Mouse (Mus musculus) liver, embryonic 14.5 days (tissue): ENCODE measurements around the gene Hexa. TPM values are rescaled to one million over a fixed set of nuclear protein-coding genes. Genes with fewer than 3 reads are reported as not detected.

ENCODE experiments used
- ATAC-seq: fragments of 200-750 bp; cut with Nextera tagmentation; 2 replicates; pipeline ENCODE4 v1.8.0; 2017; ENCODE audit warnings: moderate number of reproducible peaks, mild to moderate bottlenecking, moderate library complexity; ENCODE audit not compliant: insufficient read depth
- DNase-seq, 3 experiments: peaks; one replicate each; pipeline ENCODE4 v3.0.0-alpha.2; 2012 to 2013; ENCODE audit warnings: low read depth in 3 of 3, low spot score in 3 of 3
- H3K27ac ChIP-seq: fragments of 300-500 bp; sonication (generic); 2 replicates; pipeline ENCODE4 v1.5.1; 2014; ENCODE audit warnings: moderate library complexity, mild to moderate bottlenecking, control low read depth, inconsistent platforms
- H3K27me3 ChIP-seq: fragments of 300-500 bp; sonication (generic); 2 replicates; pipeline ENCODE4 v1.6.1; 2014; ENCODE audit warnings: mild to moderate bottlenecking, low read length, moderate library complexity; ENCODE audit not compliant: control insufficient read depth, insufficient read depth
- H3K36me3 ChIP-seq: fragments of 300-500 bp; sonication (generic); replicated peaks from 2 replicates; pipeline ENCODE4 v1.6.1; 2014; ENCODE audit warnings: low read depth; ENCODE audit not compliant: control insufficient read depth, insufficient read depth
- H3K4me1 ChIP-seq, 2 experiments: fragments of 200-500 bp in 1 of 2; fragments of 300-500 bp in 1 of 2; sonication (generic) in 1 of 2; replicated peaks; 2 replicates each; pipeline ENCODE4 v1.6.1; 2012 to 2014; ENCODE audit warnings: antibody characterized with exemption in 1 of 2, inconsistent platforms in 1 of 2, low read length in 1 of 2; ENCODE audit not compliant: control insufficient read depth in 2 of 2, insufficient read depth in 2 of 2
- H3K4me2 ChIP-seq: fragments of 300-500 bp; sonication (generic); 2 replicates; pipeline ENCODE4 v1.6.1; 2014; ENCODE audit warnings: low read depth, mild to moderate bottlenecking, control low read depth, moderate library complexity
- H3K4me3 ChIP-seq, 2 experiments: fragments of 200-500 bp in 1 of 2; fragments of 300-500 bp in 1 of 2; sonication (generic) in 1 of 2; 2 replicates each; pipeline ENCODE4 v1.5.1; 2012 to 2014; ENCODE audit warnings: low read depth in 2 of 2, low read length in 2 of 2, mild to moderate bottlenecking in 2 of 2, control low read depth in 1 of 2, inconsistent platforms in 1 of 2, moderate library complexity in 1 of 2; ENCODE audit not compliant: insufficient read depth in 1 of 2
- H3K9ac ChIP-seq: fragments of 300-500 bp; sonication (generic); replicated peaks from 2 replicates; pipeline ENCODE4 v1.6.1; 2014; ENCODE audit warnings: mild to moderate bottlenecking, control low read depth, moderate library complexity
- H3K9me3 ChIP-seq: fragments of 300-500 bp; sonication (generic); 2 replicates; pipeline ENCODE4 v1.6.1; 2016; ENCODE audit warnings: low read length, mixed read lengths; ENCODE audit not compliant: control insufficient read depth
- CTCF ChIP-seq: IDR thresholded peaks from 2 replicates; pipeline ENCODE4 v1.5.1; 2016; ENCODE audit warnings: antibody characterized with exemption, low read depth, control low read depth
- EP300 ChIP-seq: IDR thresholded peaks from 2 replicates; pipeline ENCODE4 v1.6.1; 2016; ENCODE audit warnings: antibody characterized with exemption, low read depth
- WGBS: fragments of 180-500 bp; shearing (Covaris S2); extraction: QIAGEN DNeasy Blood & Tissue Kit; methylation state at CpG from one replicate; pipeline ENCODE4 v1.1.7; 2014; ENCODE audit not compliant: insufficient replicate concordance; 5-methylcytosine and 5-hydroxymethylcytosine counted together
- polyA plus RNA-seq, 2 experiments: library from polyadenylated mRNA; depleted of rRNA in 1 of 2; stranded (reverse) in 1 of 2; unstranded in 1 of 2; fragments of >200 nt; fragmentation: Nextera tagmentation in 1 of 2; extraction: Ambion mirVana in 1 of 2; gene quantifications; 2 replicates each; pipeline versions ENCODE4 v1.2.1 to v1.2.3; 2012 to 2014

The Hexa gene
- polyA plus RNA-seq, 2 experiments, result 17.5 to 29.1 TPM

DNA sequence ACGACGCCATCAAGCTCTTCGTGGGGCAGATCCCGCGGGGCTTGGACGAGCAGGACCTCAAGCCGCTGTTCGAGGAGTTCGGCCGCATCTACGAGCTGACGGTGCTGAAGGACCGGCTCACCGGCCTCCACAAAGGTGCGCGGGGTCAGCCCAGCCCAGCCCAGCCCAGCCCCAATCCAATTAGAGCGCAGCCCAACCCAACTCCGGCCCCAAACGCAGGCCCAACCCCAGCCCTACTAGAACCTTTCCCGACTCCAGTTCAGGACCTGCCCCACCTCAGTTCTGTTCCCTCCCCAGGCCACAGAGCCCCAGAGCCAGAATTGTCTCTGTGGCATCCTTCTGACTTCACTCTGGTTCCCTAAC is 39.1 kb downstream of the Hexa start:
- ATAC-seq (peak; percentile 7; the same call in 1 of the 2 replicates), DNase-seq (no peak)
- H3K4me1 ChIP-seq, result peaks cover 4 to 7% of the 10 kb centered on the region in 2 experiments
- peaks cover 38% of the 10 kb centered on the region for H3K27me3 ChIP-seq
- no peak for TF ChIP-seq CTCF
- no peak for TF ChIP-seq EP300
- no peaks in the 10 kb centered on the region for H3K36me3 ChIP-seq
- 3% methylated on average over 20 of the region's 20 CpGs for WGBS
- H3K4me2 ChIP-seq, result peak overlapping the region; percentile 84
- no peak overlapping the region for H3K27ac ChIP-seq
- no peak overlapping the region for H3K9ac ChIP-seq
- no peaks in the 10 kb centered on the region for H3K9me3 ChIP-seq
- H3K4me3 ChIP-seq, result peak overlapping the region in 1 of 2 experiments; percentile 58; a peak in 2 of 4 replicates

GRCm38 (mm10) chr9:59584871-59585308 is 45.5 kb downstream of the Hexa start:
- no peak overlapping the region for H3K4me3 ChIP-seq
- H3K4me1 ChIP-seq, result no peaks in the 10 kb centered on the region
- TF ChIP-seq EP300 (no peak), CTCF (peak; percentile 78)
- no peak for ATAC-seq
- WGBS, result 6% methylated on average over 13 of the region's 13 CpGs
- no peak overlapping the region for H3K9ac ChIP-seq
- peak in 1 of 3 experiments; percentile 15 for DNase-seq
- peaks cover 29% of the 10 kb centered on the region for H3K27me3 ChIP-seq
- H3K36me3 ChIP-seq, result no peaks in the 10 kb centered on the region
- H3K27ac ChIP-seq, result no peak overlapping the region
- H3K9me3 ChIP-seq, result no peaks in the 10 kb centered on the region
- no peak overlapping the region; the same call in 1 of the 2 replicates for H3K4me2 ChIP-seq

GRCm38 (mm10) chr9:59588252-59588651 is 48.9 kb downstream of the Hexa start:
- TF ChIP-seq EP300 (no peak), CTCF (no peak)
- 36% methylated on average over 5 of the region's 5 CpGs for WGBS
- H3K27me3 ChIP-seq, result peaks cover 23% of the 10 kb centered on the region

DNA sequence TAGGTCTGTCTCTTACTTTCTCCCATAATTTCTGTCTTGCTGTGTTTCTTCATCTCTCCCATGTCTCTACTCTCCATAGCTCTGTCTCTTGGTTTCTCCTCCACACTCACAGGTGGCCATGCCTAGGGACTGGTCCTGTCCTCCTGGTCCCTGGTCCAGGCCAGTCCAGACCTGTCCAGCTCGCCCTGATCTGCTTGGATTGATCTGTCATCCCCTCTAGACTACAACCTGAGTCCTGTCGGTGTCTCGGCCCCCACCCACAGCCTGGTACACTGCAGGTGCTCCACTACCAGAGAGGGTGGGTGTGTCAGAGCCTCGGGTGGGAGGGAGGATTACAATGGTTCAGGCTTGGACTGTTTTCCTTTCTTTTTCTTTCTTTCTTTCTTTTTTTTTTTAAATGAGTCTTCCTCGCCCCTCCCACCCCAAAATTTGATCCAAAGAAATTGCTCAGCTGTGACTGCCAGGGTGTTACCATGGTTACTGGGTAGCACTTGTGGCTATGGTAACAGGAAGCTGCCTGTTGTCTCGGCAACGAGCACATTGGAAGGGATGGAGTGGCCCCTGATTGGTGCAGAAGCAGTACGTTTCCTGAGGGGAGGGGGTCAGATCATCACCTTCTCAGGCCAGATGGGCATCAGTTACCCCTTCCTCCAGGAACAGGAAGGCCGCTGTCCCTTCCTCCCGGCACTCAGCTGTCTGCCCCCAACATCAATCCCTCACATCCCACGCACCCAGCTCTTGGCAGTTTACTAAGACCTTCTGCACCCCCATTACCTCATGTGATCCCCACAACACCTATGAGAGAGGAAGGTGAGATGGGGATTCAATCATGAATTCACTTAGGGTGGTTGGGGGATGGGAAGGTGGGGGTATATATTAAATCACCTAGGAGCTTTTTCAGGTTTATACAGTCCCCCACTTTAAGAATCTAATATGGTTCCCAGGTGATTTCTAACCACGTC is 49.7 kb downstream of the Hexa start:
- no peak overlapping the region for H3K4me2 ChIP-seq
- TF ChIP-seq CTCF, result no peak
- TF ChIP-seq EP300, result no peak
- no peaks in the 10 kb centered on the region for H3K36me3 ChIP-seq
- H3K9me3 ChIP-seq, result no peaks in the 10 kb centered on the region
- DNase-seq, result no peak
- peaks cover 20% of the 10 kb centered on the region for H3K27me3 ChIP-seq
- no peak overlapping the region for H3K4me3 ChIP-seq
- no peak overlapping the region for H3K9ac ChIP-seq
- no peak overlapping the region for H3K27ac ChIP-seq
- H3K4me1 ChIP-seq, result no peaks in the 10 kb centered on the region
- ATAC-seq, result no peak
- WGBS, result 32% methylated on average over 12 of the region's 12 CpGs

More at GRCm38 (mm10) chr9:59588252-59588651, 48.9 kb downstream of the Hexa start:
- no peaks in the 10 kb centered on the region for H3K9me3 ChIP-seq
- no peak overlapping the region for H3K4me2 ChIP-seq
- no peak for ATAC-seq
- no peaks in the 10 kb centered on the region for H3K4me1 ChIP-seq
- no peak for DNase-seq
- no peaks in the 10 kb centered on the region for H3K36me3 ChIP-seq
- H3K9ac ChIP-seq, result no peak overlapping the region
- no peak overlapping the region for H3K4me3 ChIP-seq
- H3K27ac ChIP-seq, result no peak overlapping the region

DNA sequence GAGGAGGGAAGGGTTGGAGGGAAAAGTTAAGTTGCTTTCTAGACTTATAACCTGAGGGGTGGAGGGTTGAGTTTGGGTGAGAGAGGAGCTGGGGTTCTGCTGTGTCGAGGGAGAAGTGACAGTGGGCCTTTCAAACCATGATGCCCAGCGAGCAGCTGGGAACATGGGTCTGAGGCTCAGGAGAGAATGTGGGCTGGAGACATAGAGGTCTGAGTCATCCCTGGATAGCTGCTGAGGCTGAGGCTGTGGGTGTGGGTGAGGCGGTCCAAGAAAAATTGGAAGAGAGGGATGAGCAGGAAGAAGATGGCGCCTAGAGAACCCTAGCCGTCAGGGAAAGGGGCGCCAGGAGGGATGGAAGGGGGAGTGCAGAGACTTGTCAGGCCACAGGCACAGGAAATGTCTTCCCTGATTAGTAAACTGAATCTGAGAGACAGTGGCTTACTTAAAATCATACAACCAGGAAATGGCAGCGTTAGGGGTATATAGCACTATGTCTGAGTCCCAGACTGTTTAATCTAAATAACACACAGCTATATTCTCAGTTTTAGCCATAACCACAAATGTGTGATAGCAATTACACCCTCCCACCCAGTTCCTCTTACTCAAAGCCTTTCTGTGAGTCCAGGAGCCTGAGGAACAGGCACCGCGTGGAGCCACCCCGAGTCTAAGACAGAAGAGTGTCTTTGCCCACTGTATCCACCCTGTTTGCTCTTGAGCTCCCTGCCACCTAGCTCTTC is 50.5 kb downstream of the Hexa start:
- Histone ChIP-seq H3K4me3 (no peak overlapping the region), H3K4me1 (no peaks in the 10 kb centered on the region), H3K9me3 (no peaks in the 10 kb centered on the region), H3K4me2 (no peak overlapping the region), H3K9ac (no peak overlapping the region), H3K27me3 (peaks cover 16% of the 10 kb centered on the region), H3K27ac (no peak overlapping the region), H3K36me3 (no peaks in the 10 kb centered on the region)
- DNase-seq (no peak), ATAC-seq (no peak)
- 21% methylated on average over 10 of the region's 10 CpGs for WGBS
- no peak for TF ChIP-seq CTCF
